Mouse (Mus musculus) T-helper 17 cell (primary cell): ENCODE data around the gene Akap13.
"Not testable (repeated sequence)": the region's sequence is repeated elsewhere in the genome, so short reads cannot be mapped to it uniquely, and the experiment has no call there.

ENCODE experiments used
- in situ Hi-C, 2 experiments: fragments of 300-600 bp; cut with MboI, MseI; formaldehyde crosslinking; loops; 1 replicate in 1 of 2; 2 replicates in 1 of 2; pipeline ENCODE4 v1.15.1; 2025; ENCODE audit warnings: high pct_unique_total_duplicates in 2 of 2

Gene Akap13

GRCm38 (mm10) chr7:75781298-75781947 lies 326.1 kb downstream of the Akap13 start:
- in situ Hi-C loops = no loop called here

GRCm38 (mm10) chr7:75781948-75782722 lies 326.8 kb downstream of the Akap13 start:
- in situ Hi-C loops = no loop called here

GRCm38 (mm10) chr7:75782723-75783011 lies 327.3 kb downstream of the Akap13 start:
- in situ Hi-C loops = no loop called here

GRCm38 (mm10) chr7:75785388-75786328 lies 330.3 kb downstream of the Akap13 start:
- in situ Hi-C loops = no loop called here

GRCm38 (mm10) chr7:75786812-75787211 lies 331.5 kb downstream of the Akap13 start:
- in situ Hi-C loops = no loop called here

- in situ Hi-C loops = no loop called here
These were observed 332.0 kb downstream of the Akap13 start for GRCm38 (mm10) chr7:75787371-75787770.

- in situ Hi-C loops = not testable (repeated sequence)
These were observed 332.9 kb downstream of the Akap13 start for GRCm38 (mm10) chr7:75788069-75788800.

- in situ Hi-C loops = not testable (repeated sequence)
These were observed 333.4 kb downstream of the Akap13 start for GRCm38 (mm10) chr7:75788801-75789135.

- in situ Hi-C loops = loop anchor here (5.0 to 10.0 kb wide), 2 partner anchors 43 to 255 kb away; no protein-coding TSS in a partner anchor
These were observed 334.4 kb downstream of the Akap13 start for GRCm38 (mm10) chr7:75789746-75790145.

- in situ Hi-C loops = loop anchor here (5.0 to 10.0 kb wide), 2 partner anchors 41 to 254 kb away; no protein-coding TSS in a partner anchor
These were observed 335.9 kb downstream of the Akap13 start for GRCm38 (mm10) chr7:75791092-75791837.

GRCm38 (mm10) chr7:75793091-75793490 lies 337.8 kb downstream of the Akap13 start:
- in situ Hi-C loops = loop anchor here (5.0 to 10.0 kb wide), 2 partner anchors 39 to 252 kb away; no protein-coding TSS in a partner anchor

GRCm38 (mm10) chr7:75793654-75794335 lies 338.5 kb downstream of the Akap13 start:
- in situ Hi-C loops = loop anchor here (5.0 to 10.0 kb wide), 2 partner anchors 39 to 251 kb away; no protein-coding TSS in a partner anchor

- in situ Hi-C loops = loop anchor here in 1 of 2 experiments (10.0 kb wide), 1 partner anchor 250 kb away; no protein-coding TSS in a partner anchor
These were observed 339.8 kb downstream of the Akap13 start for GRCm38 (mm10) chr7:75795106-75795505.

GRCm38 (mm10) chr7:75796474-75796873 lies 341.1 kb downstream of the Akap13 start:
- in situ Hi-C loops = loop anchor here in 1 of 2 experiments (10.0 kb wide), 1 partner anchor 248 kb away; no protein-coding TSS in a partner anchor

- in situ Hi-C loops = no loop called here
These were observed 345.2 kb downstream of the Akap13 start for GRCm38 (mm10) chr7:75800530-75800929.

GRCm38 (mm10) chr7:75801022-75801421 lies 345.7 kb downstream of the Akap13 start:
- in situ Hi-C loops = no loop called here

GRCm38 (mm10) chr7:75801621-75802358 lies 346.5 kb downstream of the Akap13 start:
- in situ Hi-C loops = no loop called here

GRCm38 (mm10) chr7:75802887-75803286 lies 347.6 kb downstream of the Akap13 start:
- in situ Hi-C loops = no loop called here
